Mouse (Mus musculus) forebrain, embryonic 13.5 days (tissue): ENCODE results near the gene Trhr2. TPM values are rescaled to one million over a fixed set of nuclear protein-coding genes. Genes with fewer than 3 reads are reported as not detected.

Experiments
- ATAC-seq: fragments of 200-750 bp; cut with Nextera tagmentation; 2 replicates; pipeline ENCODE4 v1.8.0; 2017
- H3K27ac ChIP-seq: fragments of 300-500 bp; sonication (generic); 2 replicates; pipeline ENCODE4 v1.5.1; 2015; ENCODE audit warnings: inconsistent platforms, mild to moderate bottlenecking, moderate library complexity
- H3K27me3 ChIP-seq: fragments of 300-500 bp; sonication (generic); 2 replicates; pipeline ENCODE4 v1.6.1; 2015; ENCODE audit warnings: mild to moderate bottlenecking, inconsistent platforms
- H3K36me3 ChIP-seq: fragments of 300-500 bp; sonication (generic); 2 replicates; pipeline ENCODE4 v1.6.1; 2015; ENCODE audit warnings: mild to moderate bottlenecking, inconsistent platforms; ENCODE audit not compliant: poor library complexity, severe bottlenecking
- H3K4me1 ChIP-seq: fragments of 300-500 bp; sonication (generic); 2 replicates; pipeline ENCODE4 v1.6.1; 2015; ENCODE audit warnings: inconsistent platforms
- H3K4me2 ChIP-seq: fragments of 300-500 bp; sonication (generic); 2 replicates; pipeline ENCODE4 v1.6.1; 2015; ENCODE audit warnings: inconsistent platforms, mild to moderate bottlenecking, moderate library complexity
- H3K4me3 ChIP-seq: fragments of 300-500 bp; sonication (generic); 2 replicates; pipeline ENCODE4 v1.5.1; 2015; ENCODE audit warnings: mild to moderate bottlenecking, inconsistent platforms
- H3K9ac ChIP-seq: fragments of 300-500 bp; sonication (generic); 2 replicates; pipeline ENCODE4 v1.6.1; 2015; ENCODE audit warnings: mild to moderate bottlenecking, inconsistent platforms
- H3K9me3 ChIP-seq: fragments of 300-500 bp; sonication (generic); replicated peaks from 2 replicates; pipeline ENCODE4 v1.6.1; 2016; ENCODE audit warnings: inconsistent platforms
- WGBS: fragments of 180-500 bp; shearing (Covaris S2); methylation state at CpG from one replicate; pipeline ENCODE4 v1.1.7; 2015; 5-methylcytosine and 5-hydroxymethylcytosine counted together
- polyA plus RNA-seq: library from polyadenylated mRNA; unstranded; fragments of >200 nt; fragmentation: Nextera tagmentation; extraction: Ambion mirVana; gene quantifications from 2 replicates; pipeline ENCODE4 v1.2.1, GENCODE M21; 2015

Gene Trhr2
- polyA plus RNA-seq, 1 experiment from 2014 or later: not detected

DNA sequence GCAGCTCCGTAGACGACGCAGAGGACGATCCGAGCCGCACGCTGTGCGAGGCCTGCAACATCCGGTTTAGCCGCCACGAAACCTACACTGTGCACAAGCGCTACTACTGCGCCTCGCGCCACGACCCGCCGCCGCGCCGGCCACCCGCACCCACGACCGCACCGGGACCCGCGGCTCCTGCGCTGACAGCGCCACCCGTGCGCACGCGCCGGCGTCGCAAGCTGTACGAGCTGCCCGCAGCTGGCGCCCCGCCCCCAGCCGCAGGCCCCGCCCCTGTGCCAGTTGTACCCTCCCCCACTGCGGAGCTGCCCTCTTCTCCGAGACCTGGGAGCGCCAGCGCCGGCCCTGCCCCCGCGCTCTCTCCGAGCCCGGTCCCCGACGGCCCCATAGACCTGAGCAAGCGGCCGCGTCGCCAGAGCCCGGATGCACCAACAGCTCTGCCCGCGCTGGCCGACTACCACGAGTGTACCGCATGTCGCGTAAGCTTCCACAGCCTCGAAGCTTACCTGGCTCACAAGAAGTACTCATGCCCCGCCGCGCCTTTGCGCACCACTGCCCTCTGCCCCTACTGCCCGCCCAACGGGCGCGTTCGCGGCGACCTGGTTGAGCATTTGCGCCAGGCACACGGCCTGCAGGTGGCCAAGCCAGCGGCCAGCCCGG is 24.2 kb downstream of the Trhr2 start:
- H3K4me1 ChIP-seq: peaks cover 14% of the 10 kb centered on the region
- H3K27ac ChIP-seq: no peak overlapping the region
- H3K36me3 ChIP-seq: no peaks in the 10 kb centered on the region
- H3K9me3 ChIP-seq: no peaks in the 10 kb centered on the region
- peak overlapping the region; percentile 93 for H3K4me2 ChIP-seq
- peak overlapping the region; percentile 63 for H3K9ac ChIP-seq
- H3K4me3 ChIP-seq: peak overlapping the region; percentile 59
- peak; percentile 77 for ATAC-seq
- peaks cover 73% of the 10 kb centered on the region for H3K27me3 ChIP-seq
- 3% methylated on average over 71 of the region's 81 CpGs for WGBS

DNA sequence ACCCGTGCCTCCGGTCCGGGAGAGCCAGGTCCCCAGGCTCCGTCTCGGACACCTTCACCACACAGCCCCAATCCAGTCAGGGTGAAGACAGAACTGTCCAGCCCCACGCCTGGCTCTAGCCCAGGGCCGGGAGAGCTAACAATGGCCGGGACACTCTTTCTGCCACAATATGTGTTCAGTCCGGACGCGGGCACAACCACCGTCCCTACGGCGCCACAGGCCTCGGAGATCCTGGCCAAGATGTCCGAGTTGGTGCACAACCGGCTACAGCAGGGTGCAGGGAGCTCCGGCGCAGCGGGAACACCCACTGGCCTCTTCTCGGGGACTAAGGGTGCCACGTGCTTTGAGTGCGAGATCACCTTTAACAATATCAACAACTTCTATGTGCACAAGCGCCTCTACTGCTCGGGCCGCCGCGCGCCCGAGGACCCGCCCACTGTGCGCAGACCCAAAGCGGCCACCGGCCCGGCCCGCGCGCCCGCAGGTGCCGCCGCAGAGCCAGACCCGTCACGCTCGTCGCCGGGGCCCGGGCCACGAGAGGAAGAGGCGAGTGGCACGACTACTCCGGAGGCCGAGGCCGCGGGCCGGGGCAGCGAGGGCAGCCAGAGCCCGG is 24.8 kb downstream of the Trhr2 start:
- peak; percentile 63 for ATAC-seq
- H3K9ac ChIP-seq: peak overlapping the region; percentile 63
- H3K27ac ChIP-seq: no peak overlapping the region
- peak overlapping the region; percentile 93 for H3K4me2 ChIP-seq
- peaks cover 67% of the 10 kb centered on the region for H3K27me3 ChIP-seq
- H3K4me3 ChIP-seq: peak overlapping the region; percentile 59
- 6% methylated on average over 56 of the region's 57 CpGs for WGBS
- H3K36me3 ChIP-seq: no peaks in the 10 kb centered on the region
- no peaks in the 10 kb centered on the region for H3K9me3 ChIP-seq
- H3K4me1 ChIP-seq: peaks cover 14% of the 10 kb centered on the region

DNA sequence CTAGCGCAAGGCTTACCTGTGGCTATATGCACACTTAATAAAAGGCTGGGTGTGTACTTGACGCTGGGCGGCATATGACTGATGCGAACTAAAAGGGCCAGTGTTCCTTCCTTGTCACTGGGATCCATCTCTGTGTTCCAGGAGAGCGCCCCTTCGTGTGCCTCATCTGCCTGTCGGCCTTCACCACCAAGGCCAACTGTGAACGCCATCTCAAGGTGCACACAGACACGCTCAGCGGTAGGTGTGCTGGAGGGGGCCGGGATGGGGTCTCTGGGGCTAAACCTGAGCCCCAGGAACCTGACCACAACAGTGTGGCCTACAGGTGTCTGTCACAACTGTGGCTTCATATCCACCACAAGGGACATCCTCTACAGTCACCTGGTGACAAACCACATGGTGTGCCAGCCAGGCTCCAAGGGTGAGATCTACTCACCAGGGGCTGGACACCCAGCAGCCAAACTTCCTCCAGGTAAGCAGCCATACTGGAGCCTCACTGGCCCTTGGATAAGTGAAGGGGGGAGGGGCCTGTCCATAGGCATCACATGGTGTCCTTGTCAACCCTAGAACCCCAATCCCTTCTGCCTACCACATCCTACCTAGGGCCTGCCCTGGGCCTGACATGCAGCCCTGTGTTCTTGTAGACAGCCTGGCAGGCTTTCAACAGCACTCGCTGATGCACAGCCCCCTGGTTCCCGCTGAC is 25.6 kb downstream of the Trhr2 start:
- peak overlapping the region; percentile 93; the same call in 1 of the 2 replicates for H3K4me2 ChIP-seq
- H3K4me3 ChIP-seq: no peak overlapping the region; the same call in 1 of the 2 replicates
- no peaks in the 10 kb centered on the region for H3K36me3 ChIP-seq
- peaks cover 61% of the 10 kb centered on the region for H3K27me3 ChIP-seq
- H3K9ac ChIP-seq: no peak overlapping the region
- ATAC-seq: no peak
- H3K9me3 ChIP-seq: no peaks in the 10 kb centered on the region
- 81% methylated on average over 13 of the region's 13 CpGs for WGBS
- H3K4me1 ChIP-seq: peaks cover 15% of the 10 kb centered on the region
- no peak overlapping the region for H3K27ac ChIP-seq

DNA sequence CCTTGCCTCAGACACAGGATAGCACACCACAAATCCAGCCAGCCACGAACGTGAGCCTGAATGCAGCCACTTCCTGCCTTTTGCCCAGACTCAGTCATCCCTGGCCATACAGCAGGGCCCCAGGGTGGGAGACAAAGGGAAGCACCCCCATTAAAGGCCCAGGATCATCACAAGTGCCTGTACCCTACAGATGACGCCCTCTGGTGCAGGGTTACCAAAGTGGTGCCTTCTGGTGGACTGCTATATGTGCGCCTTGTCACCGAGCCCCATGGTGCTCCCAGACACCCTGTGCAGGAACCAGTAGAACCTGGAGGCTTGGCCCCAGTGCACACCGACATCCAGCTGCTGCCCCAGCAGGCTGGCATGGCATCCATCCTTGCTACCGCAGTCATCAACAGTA is 27.0 kb downstream of the Trhr2 start:
- H3K4me2 ChIP-seq: no peak overlapping the region
- no peaks in the 10 kb centered on the region for H3K9me3 ChIP-seq
- H3K4me3 ChIP-seq: no peak overlapping the region
- 76% methylated on average over 7 of the region's 7 CpGs for WGBS
- peaks cover 16% of the 10 kb centered on the region for H3K4me1 ChIP-seq
- ATAC-seq: no peak
- peaks cover 47% of the 10 kb centered on the region for H3K27me3 ChIP-seq
- H3K36me3 ChIP-seq: no peaks in the 10 kb centered on the region
- no peak overlapping the region for H3K27ac ChIP-seq
- H3K9ac ChIP-seq: no peak overlapping the region

GRCm38 (mm10) chr8:122332753-122333506 is 27.6 kb downstream of the Trhr2 start:
- Histone ChIP-seq H3K9me3 (no peaks in the 10 kb centered on the region), H3K4me3 (no peak overlapping the region), H3K4me2 (no peak overlapping the region), H3K27ac (no peak overlapping the region), H3K36me3 (no peaks in the 10 kb centered on the region), H3K27me3 (peaks cover 41% of the 10 kb centered on the region), H3K4me1 (peaks cover 16% of the 10 kb centered on the region), H3K9ac (no peak overlapping the region)
- peak; percentile 11; the same call in 1 of the 2 replicates for ATAC-seq
- 70% methylated on average over 6 of the region's 6 CpGs for WGBS

DNA sequence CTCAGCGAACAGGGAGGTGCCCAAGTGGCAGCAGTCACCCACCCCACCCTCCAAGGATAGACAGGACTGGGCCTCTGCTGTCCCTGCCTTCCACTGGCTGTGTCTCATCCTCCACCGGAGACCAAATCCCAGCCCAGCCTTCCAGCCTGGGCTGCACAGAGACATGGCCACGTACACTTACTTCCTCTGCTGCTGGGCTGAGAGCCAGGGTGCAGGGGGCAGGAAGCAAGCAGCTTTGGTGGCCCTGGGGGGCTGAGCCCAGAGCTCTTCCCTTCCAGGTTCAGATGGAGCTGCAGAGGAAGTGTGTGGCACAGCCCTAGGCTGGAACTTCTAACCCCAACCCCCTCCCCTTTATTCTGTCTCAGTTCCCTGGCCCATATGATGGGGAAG is 29.4 kb downstream of the Trhr2 start:
- WGBS: 68% methylated on average over 3 of the region's 3 CpGs
- peaks cover 14% of the 10 kb centered on the region for H3K4me1 ChIP-seq
- ATAC-seq: no peak
- H3K27me3 ChIP-seq: peaks cover 27% of the 10 kb centered on the region
- H3K4me3 ChIP-seq: no peak overlapping the region
- H3K27ac ChIP-seq: no peak overlapping the region
- 0 out of 2 replicates have a peak overlapping the region, but pooled peaks have one; percentile 27 for H3K9ac ChIP-seq
- H3K36me3 ChIP-seq: no peaks in the 10 kb centered on the region
- no peak overlapping the region for H3K4me2 ChIP-seq
- no peaks in the 10 kb centered on the region for H3K9me3 ChIP-seq

DNA sequence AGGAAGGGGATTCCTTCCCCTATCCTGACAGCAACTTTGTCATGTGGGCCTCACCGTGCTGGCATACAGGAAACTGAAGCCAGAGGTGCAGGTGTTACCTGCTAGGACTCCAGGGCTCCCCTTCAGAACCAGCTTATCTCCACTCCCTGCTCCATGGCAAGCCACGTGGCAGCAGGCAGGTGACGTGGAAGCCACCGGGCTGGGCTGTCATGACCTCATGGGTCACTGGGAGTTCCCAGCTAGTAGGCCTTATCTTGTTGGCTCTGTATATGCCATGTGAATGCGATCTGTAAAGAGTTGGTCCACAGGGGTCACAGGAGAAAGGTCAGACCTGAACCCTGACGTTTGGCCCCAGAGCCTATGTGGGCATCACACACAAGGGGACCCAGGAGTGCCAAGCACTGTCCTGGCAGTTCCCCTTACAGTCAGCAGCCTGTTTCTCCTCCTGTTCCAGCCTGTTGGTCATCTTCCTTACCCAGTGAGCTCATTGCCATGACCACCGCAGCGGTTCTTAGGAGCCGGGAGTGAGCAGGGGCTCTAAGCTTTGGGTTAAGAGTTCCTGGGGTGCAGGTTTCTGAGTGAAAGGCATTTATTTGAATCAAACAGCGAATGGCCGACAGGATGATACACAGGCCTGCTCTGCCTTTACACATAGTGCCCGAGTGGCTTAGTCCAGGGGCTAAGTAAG is 30.0 kb downstream of the Trhr2 start:
- Histone ChIP-seq H3K4me2 (no peak overlapping the region), H3K4me1 (peaks cover 13% of the 10 kb centered on the region), H3K27me3 (peaks cover 22% of the 10 kb centered on the region), H3K9me3 (no peaks in the 10 kb centered on the region), H3K36me3 (no peaks in the 10 kb centered on the region), H3K9ac (no peak overlapping the region), H3K27ac (no peak overlapping the region), H3K4me3 (no peak overlapping the region)
- ATAC-seq: no peak
- WGBS: 76% methylated on average over 12 of the region's 12 CpGs

GRCm38 (mm10) chr8:122329553-122330239 is 30.9 kb downstream of the Trhr2 start:
- no peaks in the 10 kb centered on the region for H3K9me3 ChIP-seq
- no peak overlapping the region for H3K27ac ChIP-seq
- no peak overlapping the region for H3K9ac ChIP-seq
- no peaks in the 10 kb centered on the region for H3K36me3 ChIP-seq
- 65% methylated on average over 22 of the region's 22 CpGs for WGBS
- peaks cover 13% of the 10 kb centered on the region for H3K27me3 ChIP-seq
- H3K4me3 ChIP-seq: no peak overlapping the region
- peaks cover 11% of the 10 kb centered on the region; the same call in 1 of the 2 replicates for H3K4me1 ChIP-seq
- no peak overlapping the region for H3K4me2 ChIP-seq
- ATAC-seq: no peak

DNA sequence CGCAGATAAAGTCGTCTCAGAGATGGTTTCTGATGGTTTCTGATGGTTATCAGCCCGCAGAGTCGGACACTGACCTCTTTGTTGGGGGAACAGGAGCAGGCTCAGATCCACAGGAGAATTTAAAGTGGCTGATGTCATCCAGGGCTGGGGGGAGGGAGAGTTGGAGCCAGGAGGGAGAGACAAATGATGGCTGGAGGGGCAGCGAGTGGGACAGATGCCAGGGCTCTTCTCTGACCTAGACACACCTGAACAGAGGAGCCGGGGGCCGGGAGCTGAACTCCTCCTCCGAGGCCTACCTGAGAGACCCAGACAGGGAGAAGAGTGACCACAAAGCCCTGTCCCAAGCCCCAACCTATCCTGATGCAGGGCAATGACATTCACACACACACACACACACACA is 31.5 kb downstream of the Trhr2 start:
- no peak overlapping the region for H3K9ac ChIP-seq

GRCm38 (mm10) chr8:122326114-122326542 is 34.4 kb downstream of the Trhr2 start:
- Histone ChIP-seq H3K27ac (no peak overlapping the region), H3K4me1 (peaks cover 17% of the 10 kb centered on the region), H3K36me3 (no peaks in the 10 kb centered on the region), H3K4me2 (peak overlapping the region; percentile 30), H3K9ac (no peak overlapping the region), H3K9me3 (no peaks in the 10 kb centered on the region), H3K27me3 (0 out of 2 replicates have a peak, but pooled peaks cover 4% of the 10 kb centered on the region), H3K4me3 (no peak overlapping the region)
- 12% methylated on average over 14 of the region's 14 CpGs for WGBS
- ATAC-seq: no peak

More for the DNA sequence above, 31.5 kb downstream of the Trhr2 start:
- 77% methylated on average over 8 of the region's 8 CpGs for WGBS
- Histone ChIP-seq H3K4me3 (no peak overlapping the region), H3K4me1 (peaks cover 17% of the 10 kb centered on the region), H3K27me3 (peaks cover 7% of the 10 kb centered on the region), H3K9me3 (no peaks in the 10 kb centered on the region), H3K36me3 (no peaks in the 10 kb centered on the region), H3K27ac (no peak overlapping the region), H3K4me2 (no peak overlapping the region)
- ATAC-seq: no peak

DNA sequence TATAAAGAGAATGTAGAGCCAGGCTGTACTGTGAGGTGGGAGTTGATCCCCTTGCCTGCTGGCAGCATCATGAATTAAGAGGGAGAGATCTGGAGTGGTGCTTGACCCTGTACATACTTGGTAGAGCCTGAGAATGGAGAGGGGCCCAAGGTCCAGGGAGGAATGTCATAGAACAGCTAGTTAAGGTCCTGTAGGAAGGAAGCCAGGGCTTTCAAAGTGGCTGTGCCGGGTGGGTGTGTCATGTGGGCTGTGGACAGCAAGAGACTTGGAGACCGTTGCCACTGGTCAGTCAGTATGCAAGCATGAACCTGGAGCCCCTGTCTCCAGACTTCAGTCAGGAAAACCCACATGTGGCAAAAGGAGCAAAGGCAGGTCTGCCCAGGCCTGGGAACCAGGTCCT is 35.4 kb downstream of the Trhr2 start:
- 72% methylated on average over 2 of the region's 2 CpGs for WGBS
- no peak for ATAC-seq
- no peaks in the 10 kb centered on the region for H3K9me3 ChIP-seq

More for the DNA sequence above, 35.4 kb downstream of the Trhr2 start:
- 0 out of 2 replicates have a peak, but pooled peaks cover 4% of the 10 kb centered on the region for H3K27me3 ChIP-seq
- H3K4me3 ChIP-seq: no peak overlapping the region
- H3K4me2 ChIP-seq: no peak overlapping the region
- H3K36me3 ChIP-seq: no peaks in the 10 kb centered on the region
- H3K27ac ChIP-seq: no peak overlapping the region
- H3K9ac ChIP-seq: no peak overlapping the region
- peaks cover 24% of the 10 kb centered on the region for H3K4me1 ChIP-seq
